Mouse (Mus musculus): Measurements from ENCODE around the gene Arfgef2. TPM values are rescaled to one million over a fixed set of nuclear protein-coding genes. Genes with fewer than 3 reads are reported as not detected.

Gene Arfgef2
- total RNA-seq, 2 experiments from 2014 or later = 39.7 to 42.3 TPM

GRCm38 (mm10) chr2:166806813-166807212 lies 1.4 kb downstream of the Arfgef2 start:
- no peak for DNase-seq

DNA sequence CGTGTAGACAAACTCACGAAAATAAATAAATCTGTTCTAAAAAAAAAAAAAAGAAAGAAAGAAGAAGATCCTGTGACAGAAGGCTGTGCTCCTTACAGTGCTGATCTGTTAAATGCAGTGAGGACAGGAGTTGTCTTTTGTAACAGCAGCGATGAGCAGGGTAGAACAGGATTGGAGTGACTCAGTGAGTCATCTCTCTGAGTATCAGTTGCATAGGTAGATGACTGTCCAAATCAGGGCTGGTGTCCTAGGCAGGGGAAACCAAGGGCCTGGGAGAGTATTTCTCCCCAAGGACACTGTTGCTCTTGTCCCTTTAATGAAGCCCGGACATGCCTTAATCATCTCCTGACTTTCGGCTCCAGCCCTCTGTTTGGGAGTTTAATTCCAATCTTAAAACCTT lies 4.1 kb downstream of the Arfgef2 start:
- DNase-seq = no peak

DNA sequence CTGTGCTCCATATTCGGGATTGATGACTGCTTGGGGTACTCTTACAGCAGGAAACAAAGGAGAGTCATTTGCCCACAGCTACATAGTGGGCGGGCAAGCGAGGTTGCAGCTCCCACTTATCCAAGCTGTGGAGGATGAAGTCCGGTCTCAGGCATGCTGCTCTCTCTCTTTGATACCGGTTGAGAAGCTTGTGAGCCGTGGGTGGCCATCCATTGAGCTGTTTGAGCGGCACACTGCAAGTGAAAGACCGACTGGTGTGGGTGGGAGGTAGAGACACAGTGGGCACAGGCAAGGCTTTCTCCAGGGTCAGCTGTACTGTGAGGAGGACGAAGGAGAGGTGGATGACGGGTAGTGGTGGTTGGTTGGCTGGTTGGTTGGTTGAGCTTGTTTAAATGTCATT lies 5.4 kb downstream of the Arfgef2 start:
- DNase-seq = no peak

DNA sequence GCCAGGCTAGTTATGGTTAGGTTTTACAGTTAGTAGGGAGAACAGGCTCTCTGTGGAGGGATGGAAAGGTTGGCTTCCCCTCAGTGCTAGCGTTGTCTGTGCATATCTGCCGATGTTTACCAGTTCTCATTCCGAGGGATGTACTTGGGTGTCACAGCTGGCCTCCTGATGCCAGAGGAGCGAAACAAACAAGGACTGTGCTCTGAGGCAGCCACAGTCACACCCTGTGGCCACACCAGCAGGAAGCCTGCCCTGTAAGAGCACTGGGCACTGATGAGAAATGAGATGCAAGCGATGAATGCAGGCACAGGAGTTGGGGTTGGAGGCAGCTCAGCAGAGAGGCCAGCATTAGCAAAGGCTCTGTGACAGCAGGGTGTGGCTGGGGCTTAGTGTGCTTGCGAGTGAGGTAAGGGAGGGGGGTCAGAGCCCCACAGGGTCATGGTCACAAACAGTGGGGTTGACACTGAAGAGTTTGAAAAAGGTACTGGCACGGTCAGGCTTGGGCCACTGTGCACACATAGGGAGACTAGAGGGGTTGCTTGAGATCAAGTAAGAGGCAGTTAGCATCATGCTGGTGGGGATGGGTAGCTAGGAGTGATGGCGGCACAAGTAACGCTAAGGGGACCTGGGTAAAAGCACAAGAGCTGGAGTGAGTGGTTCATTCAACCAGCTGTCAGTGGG lies 13.2 kb downstream of the Arfgef2 start:
- DNase-seq = no peak

- DNase-seq = no peak
These were observed 14.5 kb downstream of the Arfgef2 start for GRCm38 (mm10) chr2:166819849-166820248.

DNA sequence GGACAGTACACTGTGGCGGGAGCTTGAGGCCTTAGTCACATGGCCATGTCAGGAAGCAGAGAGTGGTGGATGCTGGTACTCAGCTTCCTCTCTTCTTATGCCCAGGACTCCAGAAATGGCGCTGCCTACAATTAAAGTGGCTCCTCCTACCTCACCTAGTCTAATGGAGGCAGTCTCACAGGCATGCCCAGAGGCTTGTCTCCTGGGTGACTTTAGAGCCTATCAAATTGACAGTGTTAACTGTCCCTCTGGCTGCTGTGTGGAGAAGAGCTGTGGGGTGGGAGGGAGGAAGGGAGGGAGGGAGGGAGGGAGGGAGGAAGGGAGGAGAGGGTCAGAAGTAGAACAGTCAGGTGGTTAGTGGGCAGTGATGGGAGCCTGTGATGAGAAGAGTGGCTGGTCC lies 15.5 kb downstream of the Arfgef2 start:
- no peak for DNase-seq

- no peak for DNase-seq
These were observed 16.0 kb downstream of the Arfgef2 start for GRCm38 (mm10) chr2:166821406-166821805.

DNA sequence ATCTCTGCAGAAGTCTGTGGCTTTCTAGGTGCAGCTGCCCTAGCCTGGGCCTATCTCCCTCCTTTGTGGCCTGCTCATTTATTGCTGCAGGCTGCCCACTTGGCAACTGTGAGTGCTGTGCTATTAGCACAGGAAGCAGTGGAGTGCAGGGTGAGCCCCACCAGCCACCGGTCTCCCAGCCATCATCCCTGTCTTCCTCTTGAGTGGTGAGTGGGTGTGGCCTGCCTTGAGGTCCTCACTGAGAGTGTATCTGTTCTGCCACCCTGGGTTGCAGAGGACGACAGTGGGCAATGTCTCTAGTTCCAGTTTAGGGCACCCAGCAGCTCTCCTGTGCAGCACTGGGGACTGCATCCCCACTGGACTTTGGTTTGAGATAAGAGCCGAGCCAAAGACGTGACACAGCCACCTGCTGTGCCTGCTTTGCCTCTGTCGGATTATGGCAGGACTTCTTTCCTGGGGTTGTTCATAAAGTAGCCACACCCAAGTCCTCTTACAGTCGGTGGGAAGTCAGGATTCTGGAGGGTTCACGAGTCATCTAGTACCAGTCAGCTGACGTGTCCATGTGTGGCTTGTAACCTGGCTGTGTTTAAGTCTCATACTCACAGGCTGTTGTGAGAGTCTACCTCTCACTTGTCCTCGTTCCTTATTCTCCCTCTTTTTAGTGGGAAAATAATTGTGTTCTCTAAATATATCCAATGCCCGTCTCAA lies 16.9 kb downstream of the Arfgef2 start:
- DNase-seq = no peak

- no peak for DNase-seq
These were observed 17.5 kb downstream of the Arfgef2 start for GRCm38 (mm10) chr2:166822901-166823300.

DNA sequence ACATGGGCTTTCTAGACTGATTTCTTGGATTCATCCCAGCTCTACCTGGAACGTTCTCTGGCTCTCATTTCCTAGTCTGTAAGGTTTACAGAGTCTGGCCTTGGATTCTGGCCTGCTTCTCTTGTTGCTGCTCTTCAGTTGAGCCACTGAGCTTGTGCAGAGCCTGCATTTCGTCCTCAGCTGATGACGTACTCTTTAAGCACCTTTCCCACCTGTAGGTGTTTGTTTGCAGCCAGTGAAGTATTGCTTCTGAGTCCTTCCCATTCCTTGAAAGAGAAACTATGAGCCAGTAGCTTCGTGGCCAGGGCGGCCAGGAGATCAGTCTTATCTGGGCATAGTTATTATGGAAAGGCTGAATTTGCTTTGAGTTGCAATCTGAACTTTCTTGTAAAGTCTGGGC lies 19.0 kb downstream of the Arfgef2 start:
- DNase-seq = no peak

- DNase-seq = no peak
These were observed 19.6 kb downstream of the Arfgef2 start for GRCm38 (mm10) chr2:166824998-166825397.

GRCm38 (mm10) chr2:166826491-166827224 lies 21.3 kb downstream of the Arfgef2 start:
- DNase-seq = no peak

GRCm38 (mm10) chr2:166828306-166828705 lies 22.9 kb downstream of the Arfgef2 start:
- DNase-seq = no peak

DNA sequence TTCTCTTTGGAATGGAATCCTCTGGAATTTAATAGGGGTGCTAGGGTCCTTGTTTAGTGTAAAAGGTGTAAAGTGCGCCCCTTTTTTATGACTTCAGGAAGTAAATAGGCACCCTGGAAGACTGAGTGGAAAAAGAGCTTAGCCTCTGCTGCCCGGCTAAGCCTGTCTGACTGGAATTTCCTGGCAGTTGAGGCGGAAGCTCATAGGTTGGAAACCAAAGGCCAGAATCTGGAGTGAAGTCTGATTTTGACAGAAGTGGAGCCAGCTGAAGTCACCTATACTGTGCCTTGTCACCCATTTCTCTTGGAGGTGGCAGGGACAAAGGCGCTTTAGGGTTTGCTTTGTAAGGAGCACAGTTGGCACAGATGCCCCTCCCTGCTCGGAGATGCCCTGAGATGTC lies 25.0 kb downstream of the Arfgef2 start:
- no peak for DNase-seq

DNA sequence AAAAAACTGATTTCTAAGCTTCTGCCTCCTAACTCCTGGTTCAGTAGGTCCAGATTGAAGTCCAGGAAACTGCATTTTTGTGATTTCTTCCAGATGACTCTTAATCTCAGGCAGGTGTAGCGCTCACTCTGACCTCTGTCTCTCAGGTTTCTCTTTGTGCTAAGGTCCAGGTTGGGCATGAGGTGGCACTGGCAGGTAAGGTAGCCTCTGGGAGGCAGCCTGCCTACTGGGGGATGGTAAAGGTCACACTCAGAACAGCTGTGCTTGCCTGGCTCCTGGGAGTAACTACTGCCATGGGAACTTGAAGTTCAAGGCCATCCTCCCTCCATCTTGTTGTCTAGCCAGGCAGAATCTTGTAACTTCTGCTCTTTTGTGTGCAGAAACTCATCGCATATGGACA lies 28.7 kb downstream of the Arfgef2 start:
- DNase-seq = no peak

GRCm38 (mm10) chr2:166834796-166835195 lies 29.4 kb downstream of the Arfgef2 start:
- DNase-seq = no peak

- DNase-seq = no peak
These were observed 30.2 kb downstream of the Arfgef2 start for GRCm38 (mm10) chr2:166835581-166835980.

GRCm38 (mm10) chr2:166841813-166842212 lies 36.4 kb downstream of the Arfgef2 start:
- no peak for DNase-seq

DNA sequence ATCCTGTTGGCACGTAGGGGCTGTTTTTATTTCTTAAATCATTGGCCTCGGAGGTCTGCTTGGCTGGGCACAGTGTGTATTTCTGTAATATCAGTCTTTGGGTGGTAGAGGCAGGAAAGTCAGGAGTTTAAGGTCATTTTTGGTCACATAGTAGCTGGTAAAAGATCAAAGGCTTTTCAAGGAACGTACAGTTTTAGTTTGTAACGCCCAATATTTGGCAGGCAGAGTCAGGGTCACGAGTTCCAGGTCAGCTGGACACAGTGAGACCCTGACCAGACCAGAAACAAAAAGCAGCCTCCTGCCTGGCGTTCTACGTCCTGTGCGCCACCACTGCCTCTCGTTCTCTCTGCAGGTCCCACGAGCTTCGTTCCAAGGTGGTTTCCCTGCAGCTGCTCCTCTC lies 45.3 kb downstream of the Arfgef2 start:
- DNase-seq = no peak

GRCm38 (mm10) chr2:166852270-166852669 lies 46.9 kb downstream of the Arfgef2 start:
- peak; percentile 12 for DNase-seq

- no peak for DNase-seq
These were observed 50.4 kb downstream of the Arfgef2 start for GRCm38 (mm10) chr2:166855771-166856170.

DNA sequence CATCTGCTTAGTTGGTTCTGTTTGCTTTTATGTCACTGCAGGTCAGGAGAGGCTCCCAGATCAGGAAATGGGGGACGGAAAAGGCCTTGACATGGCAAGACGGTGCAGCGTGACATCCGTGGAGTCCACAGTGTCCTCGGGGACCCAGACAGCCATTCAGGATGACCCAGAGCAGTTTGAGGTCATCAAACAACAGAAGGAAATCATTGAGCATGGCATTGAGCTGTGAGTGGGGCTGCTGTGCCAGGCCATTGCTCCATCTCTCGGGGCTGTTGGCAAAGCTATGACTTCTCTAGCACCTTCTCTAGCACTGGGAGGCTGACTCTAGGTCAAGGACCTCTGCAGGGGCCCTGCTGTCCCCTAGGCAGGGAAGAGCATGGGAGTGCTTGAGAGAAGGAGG lies 51.0 kb downstream of the Arfgef2 start:
- DNase-seq = no peak

DNA sequence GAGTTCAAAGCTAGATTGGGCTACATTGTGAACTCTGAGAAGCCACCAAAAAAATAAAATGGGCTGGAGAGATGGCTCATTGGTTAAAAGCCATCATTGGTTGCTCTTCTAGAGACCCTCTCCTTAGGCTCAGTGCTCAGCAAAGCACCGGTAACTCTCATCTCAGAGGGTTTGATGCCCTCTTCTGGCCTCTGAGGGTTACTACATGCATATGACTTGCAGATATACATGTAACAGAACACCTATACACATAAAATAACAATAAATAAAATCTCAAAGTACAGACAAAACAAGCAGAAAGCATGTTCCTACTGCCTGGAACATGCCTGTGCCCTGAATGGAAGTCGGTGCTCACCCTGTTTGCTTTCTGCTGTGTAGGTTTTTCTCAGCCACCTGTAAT lies 51.7 kb downstream of the Arfgef2 start:
- no peak for DNase-seq

- DNase-seq = no peak
These were observed 53.8 kb downstream of the Arfgef2 start for GRCm38 (mm10) chr2:166859214-166859613.

Measured in heart, postnatal 4 days (tissue).